Mouse (Mus musculus) cerebellum, postnatal 25 days (tissue): ENCODE results near the gene Pex16.

Source experiments
- DNase-seq, 2 experiments: peaks; one replicate each; pipeline ENCODE4 v3.0.0; 2021; ENCODE audit warnings: mixed read lengths in 2 of 2

The Pex16 gene

GRCm38 (mm10) chr2:92423156-92423555 lies 48.7 kb downstream of the Pex16 start:
- DNase-seq, result no peak

- peak; percentile 85 to 90 for DNase-seq
Observed at GRCm38 (mm10) chr2:92423702-92424461, 49.4 kb downstream of the Pex16 start.

- DNase-seq, result peak; percentile 30 to 38
Observed at GRCm38 (mm10) chr2:92424462-92425308, 50.2 kb downstream of the Pex16 start.

- DNase-seq, result no peak
Observed at GRCm38 (mm10) chr2:92425366-92425765, 50.9 kb downstream of the Pex16 start.

GRCm38 (mm10) chr2:92426426-92426825 lies 52.0 kb downstream of the Pex16 start:
- peak; percentile 42 to 50 for DNase-seq

- peak; percentile 91 to 92 for DNase-seq
Observed at GRCm38 (mm10) chr2:92427882-92428281, 53.4 kb downstream of the Pex16 start.

- no peak for DNase-seq
Observed at GRCm38 (mm10) chr2:92430089-92430488, 55.6 kb downstream of the Pex16 start.
